Mouse (Mus musculus): ENCODE data around the gene Dnttip2.

Dnttip2 gene

GRCm38 (mm10) chr3:122333493-122333892 is 59.3 kb downstream of the Dnttip2 start:
- no peak for DNase-seq (ENCODE audit: low spot score)

- no peak for DNase-seq (ENCODE audit: low spot score)
Observed at GRCm38 (mm10) chr3:122333902-122334301, 59.7 kb downstream of the Dnttip2 start.

GRCm38 (mm10) chr3:122334375-122334774 is 60.2 kb downstream of the Dnttip2 start:
- DNase-seq (ENCODE audit: low spot score), result no peak

All from ovary, postnatal 14 days (tissue).